Mouse (Mus musculus) lung, postnatal 10 days (tissue): Measurements from ENCODE around the gene Esyt3.

Experiments
- DNase-seq: peaks from one replicate; pipeline ENCODE4 v3.0.0; 2021

Gene Esyt3

DNA sequence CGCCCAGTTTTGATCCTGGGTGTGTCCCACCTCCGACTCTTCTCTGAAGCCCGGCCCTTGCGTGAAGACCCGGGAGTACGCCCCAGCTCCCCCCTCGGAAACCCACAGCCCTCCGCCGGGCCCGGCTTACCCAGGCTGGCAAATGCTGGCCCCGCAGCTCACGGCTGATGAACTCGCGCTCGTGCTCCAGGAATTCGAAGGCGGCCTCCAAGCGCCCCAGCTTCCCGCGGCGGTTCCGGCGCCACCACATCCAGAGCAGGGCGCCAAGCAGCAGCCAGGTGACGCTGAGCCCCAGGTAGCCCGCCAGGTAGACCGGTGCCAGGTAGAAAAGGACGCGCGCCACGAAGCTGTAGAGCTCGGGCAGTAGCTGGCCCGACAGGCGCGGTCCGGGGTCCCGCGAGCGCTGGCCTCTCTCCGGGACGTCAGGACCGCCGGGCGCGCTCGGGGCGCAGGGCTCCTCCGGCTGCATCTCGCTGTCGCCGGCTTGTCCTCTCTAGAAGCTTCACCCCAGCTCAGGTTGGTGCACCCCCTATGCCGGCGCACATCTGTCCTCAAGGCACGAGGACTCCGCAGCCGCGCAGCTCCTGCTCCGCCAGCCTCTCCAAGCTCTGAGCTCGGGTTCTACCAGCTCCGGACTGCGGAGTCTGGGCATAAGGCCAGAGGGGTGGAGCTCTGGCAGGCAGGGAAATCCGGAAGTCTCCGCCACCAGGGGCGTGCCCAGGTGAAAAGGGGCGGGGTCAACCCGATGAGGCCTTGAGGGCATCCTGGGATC lies at the start of gene Esyt3:
Gene Esyt3 (minus strand): TSS at position 637 of the 772 bp plus-strand sequence.
- DNase-seq = peak; percentile 59

DNA sequence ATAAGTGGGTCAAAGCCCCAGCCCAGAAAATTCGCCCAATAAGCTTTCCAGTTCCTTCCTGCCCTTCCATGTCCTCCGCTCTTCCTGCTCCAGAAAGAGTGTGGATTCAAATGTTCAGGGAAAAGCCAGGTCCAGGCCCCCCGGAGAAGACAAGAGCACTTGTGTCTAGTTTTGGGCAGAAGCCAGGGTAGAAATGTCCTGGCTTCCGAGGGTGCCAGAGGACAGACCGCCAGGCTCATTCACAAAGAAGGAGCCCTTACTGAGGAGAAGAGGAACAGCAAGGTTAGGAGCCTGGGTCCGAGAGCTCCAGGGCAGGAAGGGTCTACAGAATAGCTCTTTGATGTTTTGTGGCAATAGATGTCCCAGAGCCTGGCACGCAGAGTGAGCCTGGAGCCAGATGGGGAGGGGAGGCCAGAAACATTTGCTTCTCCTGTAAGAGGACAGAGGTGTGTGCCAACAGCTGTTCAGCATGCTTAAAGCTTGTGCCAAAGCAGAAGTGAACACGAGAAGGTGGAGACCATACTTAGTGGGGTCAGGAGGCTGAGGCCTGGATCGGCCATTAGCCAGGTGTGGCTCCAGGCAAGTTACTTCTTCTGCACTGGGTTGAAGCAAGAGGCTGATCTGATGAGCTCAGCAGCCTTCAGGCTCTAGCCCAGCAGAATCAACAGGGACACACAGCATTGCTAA lies 43.1 kb upstream of the Esyt3 start:
- DNase-seq = no peak

- DNase-seq = no peak
These were observed 42.4 kb upstream of the Esyt3 start for GRCm38 (mm10) chr9:99400781-99401180.

DNA sequence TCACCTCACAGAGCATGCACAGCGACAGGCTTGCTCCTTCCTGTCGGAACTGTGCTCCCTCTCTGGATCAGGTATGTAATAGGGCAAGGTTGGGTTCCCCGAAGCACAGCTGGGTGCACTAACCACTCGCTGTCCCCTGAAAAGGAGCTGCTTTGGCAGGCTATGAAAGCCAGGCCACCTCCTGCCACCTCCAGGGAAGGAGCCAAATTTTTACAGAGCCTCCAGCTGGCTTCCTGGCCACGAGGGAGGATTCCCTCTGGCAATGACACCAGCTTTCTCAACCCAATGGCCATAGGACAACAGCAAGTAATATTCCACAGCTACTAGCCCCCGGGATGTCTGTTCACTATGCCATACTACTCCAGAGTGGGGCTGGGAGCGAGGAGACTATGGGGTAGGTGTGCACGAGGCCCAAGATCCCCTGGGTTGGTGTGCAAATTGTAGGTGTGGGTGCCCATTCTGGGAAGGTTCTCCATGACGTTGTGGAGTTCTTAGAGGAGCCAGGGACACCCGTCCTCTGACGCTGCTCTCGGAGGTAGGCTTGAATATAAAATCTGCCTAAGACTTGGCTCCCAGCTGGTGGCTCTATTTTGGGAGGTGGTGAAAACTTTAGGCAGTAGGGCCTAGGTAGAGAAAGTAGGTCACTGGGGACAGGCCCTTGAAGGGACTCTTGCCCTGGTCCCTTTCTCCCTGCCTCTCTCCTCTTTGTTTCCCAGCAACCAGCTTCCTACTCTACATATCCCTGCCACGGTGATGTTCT lies 38.9 kb upstream of the Esyt3 start:
- no peak for DNase-seq

GRCm38 (mm10) chr9:99394366-99394765 lies 36.0 kb upstream of the Esyt3 start:
- DNase-seq = peak; percentile 21

DNA sequence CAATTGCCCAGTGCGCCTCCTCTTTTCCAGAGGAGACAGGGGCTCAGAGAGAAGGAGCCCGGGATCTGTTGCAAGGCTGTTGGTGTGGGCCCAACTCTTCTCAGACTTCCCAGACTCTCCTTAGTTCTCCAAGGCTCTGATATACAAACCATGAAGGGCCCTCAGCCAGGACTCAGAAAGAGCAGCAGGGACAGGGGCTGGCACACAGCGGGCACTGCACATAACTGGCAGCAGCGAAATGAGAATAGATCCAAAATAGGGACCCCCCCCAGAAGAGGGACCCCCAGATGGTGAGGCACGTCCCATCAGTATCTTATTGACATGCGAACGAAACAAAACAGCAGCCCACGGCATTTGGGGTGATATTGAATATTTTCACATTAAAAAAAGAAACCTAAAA lies 34.8 kb upstream of the Esyt3 start:
- DNase-seq = no peak

DNA sequence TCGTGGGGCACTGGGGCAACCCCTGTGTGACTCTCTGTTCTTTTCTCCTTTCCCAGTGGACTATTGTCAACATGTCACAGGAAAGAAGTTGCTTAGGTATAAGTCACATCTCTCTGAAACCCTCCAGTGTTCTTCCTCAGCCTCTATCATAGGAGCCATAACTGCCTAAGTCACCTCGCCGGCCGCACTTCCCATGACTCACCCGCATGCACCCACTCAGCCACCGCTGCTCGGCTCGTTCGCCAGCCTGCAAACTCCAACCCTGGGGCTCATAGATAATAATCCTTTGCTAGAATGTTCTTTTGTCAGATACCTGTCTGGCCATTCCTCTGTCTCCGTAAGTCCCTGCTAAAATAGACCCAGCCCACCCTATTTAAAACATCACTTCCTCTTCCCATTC lies 33.2 kb upstream of the Esyt3 start:
- DNase-seq = no peak

GRCm38 (mm10) chr9:99390716-99391115 lies 32.4 kb upstream of the Esyt3 start:
- DNase-seq = no peak

DNA sequence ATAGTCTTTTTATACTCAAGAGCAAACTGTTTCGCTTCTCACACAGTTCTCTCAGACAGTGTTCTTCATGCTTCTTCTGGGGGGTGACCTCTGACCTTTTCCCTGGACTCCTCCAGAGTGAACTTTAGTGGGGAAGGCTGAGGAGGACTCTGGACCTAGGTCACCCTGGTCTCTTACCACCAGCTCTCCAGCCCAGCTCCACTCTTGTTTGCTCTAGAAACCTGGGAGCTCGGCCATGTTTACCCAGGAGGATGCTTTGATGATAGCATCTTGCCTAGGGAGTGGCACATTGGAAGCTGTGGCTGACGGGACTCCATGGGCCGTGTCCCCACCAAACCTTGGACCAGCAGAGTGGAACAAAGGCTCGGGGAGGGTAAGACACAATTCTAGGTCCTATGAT lies 31.8 kb upstream of the Esyt3 start:
- DNase-seq = no peak

DNA sequence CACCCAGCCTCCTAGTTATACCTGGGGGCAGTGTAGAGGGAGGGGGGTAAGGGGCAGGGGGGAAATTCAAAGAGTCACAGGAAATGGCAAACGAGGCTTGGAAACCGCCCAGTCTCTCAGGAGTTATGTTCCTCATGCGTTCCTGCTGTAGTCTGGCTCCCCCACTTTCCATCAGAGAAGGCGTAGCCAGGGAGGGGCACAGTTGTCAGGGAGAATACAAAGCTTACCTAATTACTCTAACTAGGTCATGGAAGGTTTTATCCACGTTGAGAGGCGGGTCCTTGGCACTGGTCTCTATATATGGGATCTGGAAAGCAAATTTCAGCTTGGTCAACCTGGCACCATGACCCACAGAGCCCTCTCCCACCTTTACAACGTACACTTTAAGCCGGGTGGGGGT lies 31.1 kb upstream of the Esyt3 start:
- no peak for DNase-seq

DNA sequence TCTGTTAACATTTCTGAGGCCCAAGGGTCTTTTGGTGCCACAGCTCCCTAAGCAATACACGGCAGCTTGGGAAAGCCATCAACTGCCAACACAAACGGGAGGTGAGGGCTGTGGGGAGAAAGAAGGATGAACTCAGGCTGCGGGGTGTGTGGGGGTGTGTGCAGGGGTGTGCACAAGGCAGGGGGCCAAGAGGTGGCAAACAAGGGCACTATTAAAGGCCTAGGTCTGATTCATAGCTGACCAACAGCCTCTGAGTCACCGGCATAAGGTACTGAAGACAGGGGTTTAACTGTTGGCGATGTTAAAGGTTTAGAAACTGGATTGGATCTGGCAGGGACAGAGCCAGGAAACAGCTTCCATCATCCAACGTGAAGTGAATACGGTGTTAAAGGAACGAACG lies 30.5 kb upstream of the Esyt3 start:
- no peak for DNase-seq

DNA sequence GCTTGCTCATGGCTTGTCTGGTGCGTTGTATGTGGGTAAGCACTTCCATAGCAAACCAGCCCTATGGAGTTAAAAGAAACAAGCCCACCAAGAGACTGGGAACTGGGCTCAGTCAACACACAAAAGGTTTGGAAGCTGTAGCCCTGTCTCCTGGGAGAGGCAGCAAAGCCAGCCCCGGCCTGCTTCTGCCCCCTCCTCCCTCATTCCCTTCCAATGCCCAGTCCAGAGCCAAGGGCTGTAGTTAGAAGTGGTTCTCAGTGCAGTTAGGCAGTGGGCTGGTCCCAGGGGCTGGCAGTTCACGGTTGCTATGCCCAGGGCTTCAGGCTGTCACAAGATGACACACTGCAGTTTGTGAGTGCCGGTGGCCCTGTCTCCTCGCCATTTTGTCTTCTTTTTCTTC lies 29.7 kb upstream of the Esyt3 start:
- no peak for DNase-seq

DNA sequence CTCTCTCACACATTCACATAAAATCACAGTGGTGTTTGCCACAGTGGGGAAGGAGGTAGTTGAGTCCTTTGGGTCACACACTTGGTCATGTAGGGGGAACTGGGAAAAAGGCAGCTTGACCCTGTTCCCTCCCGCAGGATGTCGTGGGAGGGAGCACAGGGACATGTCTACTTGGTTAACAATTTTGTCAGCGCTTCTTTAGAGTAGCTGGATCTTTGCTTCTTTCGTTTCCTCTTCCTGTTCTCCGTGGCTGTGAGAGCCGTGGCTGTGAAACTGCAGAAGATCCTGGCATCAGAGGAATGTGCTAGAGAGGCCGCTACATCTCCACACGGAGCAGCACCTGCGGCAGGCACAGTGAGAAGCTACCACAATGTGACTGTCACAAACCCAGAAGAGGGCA lies 24.2 kb upstream of the Esyt3 start:
- DNase-seq = no peak

GRCm38 (mm10) chr9:99379194-99379593 lies 20.8 kb upstream of the Esyt3 start:
- no peak for DNase-seq

- DNase-seq = peak; percentile 65
These were observed 18.4 kb upstream of the Esyt3 start for GRCm38 (mm10) chr9:99376591-99377418.

DNA sequence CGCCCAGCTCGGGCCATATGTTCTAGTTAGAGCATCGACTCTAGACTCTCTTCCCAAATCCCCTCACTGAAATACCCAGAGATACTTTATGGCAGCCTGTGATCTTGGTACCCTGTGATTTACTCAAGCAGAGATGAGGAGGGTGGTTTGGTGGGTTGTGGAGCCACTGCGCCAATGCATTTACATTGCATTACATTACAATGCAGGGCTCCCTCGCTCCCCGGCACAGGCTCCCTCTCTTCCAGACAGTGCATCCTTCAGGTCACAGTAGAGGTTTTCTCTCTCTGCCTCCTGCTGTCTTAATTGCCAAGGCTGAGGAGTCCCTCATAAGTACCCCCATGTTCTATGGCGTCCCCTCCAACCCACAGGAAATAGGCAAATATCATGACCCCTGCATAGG lies 10.1 kb upstream of the Esyt3 start:
- DNase-seq = no peak

- no peak for DNase-seq
These were observed 7.5 kb upstream of the Esyt3 start for GRCm38 (mm10) chr9:99365906-99366305.

DNA sequence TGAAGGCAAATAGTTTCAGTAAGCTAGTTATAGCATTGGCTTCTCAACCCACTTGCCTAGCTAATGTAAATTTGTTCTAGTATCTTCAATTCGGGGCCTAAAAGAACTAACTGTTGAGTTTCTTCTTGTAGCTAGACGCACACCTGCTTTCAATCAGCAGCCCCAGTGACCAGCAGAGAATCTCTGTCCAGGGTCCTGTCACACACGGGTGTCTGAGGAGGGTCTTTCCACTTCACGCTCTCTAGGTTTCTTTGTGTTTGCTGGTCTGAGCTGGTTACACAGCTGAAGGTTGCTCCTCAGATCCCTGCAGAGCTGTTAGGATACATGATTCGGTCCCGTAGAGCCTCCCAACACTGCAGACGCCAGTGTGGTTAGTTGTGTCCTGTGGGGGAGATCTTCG lies 4.7 kb upstream of the Esyt3 start:
- no peak for DNase-seq

DNA sequence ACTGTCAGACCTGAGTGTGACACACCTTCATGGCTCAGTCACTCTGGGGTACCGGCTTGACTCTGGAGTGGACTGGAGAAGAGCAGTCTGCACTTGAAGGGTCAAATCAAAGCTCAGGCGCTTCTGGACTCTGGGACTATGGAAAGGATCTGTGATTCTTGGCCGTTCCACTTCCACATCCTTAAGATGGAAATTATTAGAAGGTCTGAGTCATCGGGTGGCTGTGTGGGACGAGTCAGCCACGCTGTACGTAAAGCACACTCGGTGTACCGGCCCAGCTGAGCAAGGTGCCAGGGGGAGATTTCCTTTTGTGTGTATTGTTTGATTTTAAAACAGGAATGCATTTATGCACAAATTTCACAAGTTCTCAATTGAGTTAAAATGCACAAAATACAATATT lies 3.6 kb upstream of the Esyt3 start:
- DNase-seq = no peak

DNA sequence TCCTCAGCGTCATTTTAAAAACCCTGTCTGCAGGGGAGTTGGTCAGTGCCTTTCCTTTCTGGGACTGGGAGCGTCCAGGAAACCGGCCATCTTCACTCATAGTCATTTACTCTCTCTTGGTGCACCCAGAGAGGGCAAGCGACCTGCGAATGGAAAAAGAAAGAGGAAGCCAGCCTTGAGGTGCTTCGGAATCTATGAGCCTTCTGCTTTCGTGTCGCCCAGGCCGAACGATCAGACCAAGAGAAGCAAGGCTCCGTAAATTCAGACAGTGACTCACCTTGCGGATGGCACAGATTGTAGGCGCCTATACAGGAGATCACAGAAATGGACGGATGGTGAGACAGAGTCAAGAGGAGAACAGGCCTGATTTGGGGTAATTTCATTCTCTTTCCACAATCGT lies 655 bp upstream of the Esyt3 start:
- DNase-seq = no peak

- no peak for DNase-seq
These were observed 816 bp downstream of the Esyt3 start for GRCm38 (mm10) chr9:99357561-99357920.

DNA sequence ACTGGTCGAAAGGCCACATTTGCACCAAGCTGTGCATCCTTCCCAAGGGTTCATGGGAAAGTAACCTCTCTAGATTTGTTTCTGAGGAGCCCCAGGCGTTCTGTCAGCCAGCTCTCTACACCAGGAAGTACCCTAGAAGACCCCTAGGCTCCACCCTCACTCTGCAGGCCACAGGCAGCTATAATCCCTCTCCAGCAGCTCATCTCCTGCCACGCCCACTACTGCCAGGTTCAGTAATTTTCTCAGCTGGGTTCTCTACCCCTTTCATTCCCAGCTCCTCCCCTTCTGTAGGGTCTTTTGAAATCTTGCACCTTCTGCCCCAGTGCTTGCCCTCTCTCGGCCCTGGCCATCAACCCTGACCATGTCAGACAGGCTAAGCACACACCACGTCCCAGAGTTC lies 2.4 kb downstream of the Esyt3 start:
- DNase-seq = peak; percentile 27

GRCm38 (mm10) chr9:99354796-99355195 lies 3.6 kb downstream of the Esyt3 start:
- no peak for DNase-seq
